Mouse (Mus musculus) lung, adult 2 months (tissue): ENCODE measurements around the gene Iqschfp.

Source experiments
- CTCF ChIP-seq: fragments of 200-500 bp; IDR thresholded peaks from 2 replicates; pipeline ENCODE4 v1.5.1; 2011; ENCODE audit warnings: mild to moderate bottlenecking, low read length, control low read depth; ENCODE audit not compliant: insufficient read depth
- POLR2A ChIP-seq: fragments of 200-500 bp; IDR thresholded peaks from 2 replicates; pipeline ENCODE4 v1.6.1; 2011; ENCODE audit warnings: low read depth, mild to moderate bottlenecking, control low read depth, low read length, borderline replicate concordance; ENCODE audit errors: extremely low read depth

- TF ChIP-seq CTCF, result no peak
- no peak for TF ChIP-seq POLR2A
Measured at GRCm38 (mm10) chr3:68570319-68570718, 678.3 kb downstream of the Iqschfp start.
